Mouse (Mus musculus) limb, embryonic 10.5 days (tissue): ENCODE measurements around the gene Nod1. TPM values are rescaled to one million over a fixed set of nuclear protein-coding genes. Genes with fewer than 3 reads are reported as not detected.

Source experiments
- DNase-seq: peaks from one replicate; pipeline ENCODE4 v3.0.0-alpha.2; 2017; ENCODE audit warnings: low spot score
- H3K27ac ChIP-seq: fragments of 300-500 bp; sonication (generic); 2 replicates; pipeline ENCODE4 v1.5.1; 2016; ENCODE audit warnings: mild to moderate bottlenecking
- H3K27me3 ChIP-seq: fragments of 300-500 bp; sonication (generic); 2 replicates; pipeline ENCODE4 v1.6.1; 2016; ENCODE audit warnings: low read depth, mild to moderate bottlenecking; ENCODE audit not compliant: poor library complexity, severe bottlenecking
- H3K36me3 ChIP-seq: fragments of 300-500 bp; sonication (generic); 2 replicates; pipeline ENCODE4 v1.6.1; 2016; ENCODE audit warnings: mild to moderate bottlenecking, moderate library complexity
- H3K4me1 ChIP-seq: fragments of 300-500 bp; sonication (generic); 2 replicates; pipeline ENCODE4 v1.6.1; 2016
- H3K4me3 ChIP-seq: fragments of 300-500 bp; sonication (generic); 2 replicates; pipeline ENCODE4 v1.5.1; 2016; ENCODE audit warnings: mild to moderate bottlenecking, moderate library complexity
- H3K9me3 ChIP-seq: fragments of 300-500 bp; sonication (generic); replicated peaks from 2 replicates; pipeline ENCODE4 v1.6.1; 2016; ENCODE audit warnings: mild to moderate bottlenecking
- WGBS: fragments of 180-500 bp; shearing (Covaris S2); methylation state at CpG from one replicate; pipeline ENCODE4 v1.1.7; 2016; 5-methylcytosine and 5-hydroxymethylcytosine counted together
- polyA plus RNA-seq: library from polyadenylated mRNA; unstranded; fragments of >200 nt; fragmentation: Nextera tagmentation; extraction: Ambion mirVana; gene quantifications from 2 replicates; pipeline ENCODE4 v1.2.1, GENCODE M21; 2016

Nod1 gene
- polyA plus RNA-seq, 1 experiment from 2014 or later = 1.7 TPM

DNA sequence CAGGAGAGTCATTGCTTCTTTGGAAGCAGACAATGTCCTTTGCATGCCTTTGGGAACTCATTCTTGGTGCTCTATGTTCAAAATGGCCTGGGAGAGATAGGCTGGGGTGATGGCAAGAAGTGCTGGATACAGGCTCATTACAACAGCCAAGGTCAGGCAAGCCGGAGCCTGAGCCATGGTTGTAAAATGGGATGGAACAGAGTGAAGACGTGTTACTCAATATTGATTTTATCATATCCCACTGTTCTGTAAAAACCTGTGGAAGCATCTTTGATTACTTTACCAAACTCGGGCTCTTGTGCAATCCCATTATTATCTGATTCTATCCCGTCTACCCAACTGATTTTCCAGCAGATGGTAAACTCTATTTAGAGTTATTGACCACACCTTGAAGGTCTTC is 28.9 kb upstream of the Nod1 start:
- Histone ChIP-seq H3K36me3 (no peaks in the 10 kb centered on the region), H3K27ac (no peak overlapping the region), H3K4me1 (no peaks in the 10 kb centered on the region), H3K9me3 (no peaks in the 10 kb centered on the region), H3K27me3 (no peaks in the 10 kb centered on the region), H3K4me3 (no peak overlapping the region)
- no peak for DNase-seq
- WGBS = 88% methylated on average over 4 of the region's 4 CpGs

GRCm38 (mm10) chr6:54997726-54998125 is 25.3 kb upstream of the Nod1 start:
- 84% methylated on average over 6 of the region's 6 CpGs for WGBS
- Histone ChIP-seq H3K36me3 (no peaks in the 10 kb centered on the region), H3K27ac (no peak overlapping the region), H3K4me3 (no peak overlapping the region), H3K27me3 (no peaks in the 10 kb centered on the region), H3K9me3 (no peaks in the 10 kb centered on the region), H3K4me1 (peaks cover 5% of the 10 kb centered on the region; the same call in 1 of the 2 replicates)
- DNase-seq = no peak

GRCm38 (mm10) chr6:54996361-54996760 is 23.9 kb upstream of the Nod1 start:
- WGBS = 88% methylated on average over 3 of the region's 3 CpGs
- no peaks in the 10 kb centered on the region for H3K36me3 ChIP-seq
- H3K4me1 ChIP-seq = peaks cover 15% of the 10 kb centered on the region
- no peak for DNase-seq
- no peaks in the 10 kb centered on the region for H3K9me3 ChIP-seq
- H3K27ac ChIP-seq = no peak overlapping the region
- no peak overlapping the region for H3K4me3 ChIP-seq
- H3K27me3 ChIP-seq = no peaks in the 10 kb centered on the region

GRCm38 (mm10) chr6:54992734-54993260 is 20.4 kb upstream of the Nod1 start, which contains the start of gene Ggct:
Ggct (minus strand) TSS chr6:54992950.
- H3K4me1 ChIP-seq = peaks cover 15% of the 10 kb centered on the region
- peak; percentile 94 for DNase-seq
- H3K27ac ChIP-seq = peak within 1 kb of the TSS; percentile 73
- H3K36me3 ChIP-seq = no peaks in the 10 kb centered on the region
- under 1% methylated on average over 41 of the region's 41 CpGs for WGBS
- no peaks in the 10 kb centered on the region for H3K9me3 ChIP-seq
- peak within 1 kb of the TSS; percentile 61 for H3K4me3 ChIP-seq
- no peaks in the 10 kb centered on the region for H3K27me3 ChIP-seq

DNA sequence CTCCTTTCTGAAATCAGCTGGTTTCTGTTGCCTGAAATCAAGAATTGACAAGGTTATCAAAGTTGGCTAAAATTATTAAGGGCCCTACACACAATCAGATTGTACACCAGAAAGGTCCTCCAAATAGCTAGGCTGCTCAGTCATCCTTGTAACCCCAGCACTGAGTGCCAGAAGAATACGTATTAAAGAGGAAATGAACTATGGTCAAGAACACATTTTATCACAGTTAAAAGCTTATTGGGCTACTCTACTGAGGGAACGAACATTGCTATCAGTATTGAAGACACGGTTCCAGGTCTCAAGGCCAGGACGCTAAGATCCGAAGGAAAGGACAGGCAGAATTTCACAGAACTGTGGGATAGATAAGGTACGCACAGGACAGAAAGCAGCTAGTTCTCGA is 19.7 kb upstream of the Nod1 start:
- H3K27ac ChIP-seq = peak overlapping the region; percentile 73

DNA sequence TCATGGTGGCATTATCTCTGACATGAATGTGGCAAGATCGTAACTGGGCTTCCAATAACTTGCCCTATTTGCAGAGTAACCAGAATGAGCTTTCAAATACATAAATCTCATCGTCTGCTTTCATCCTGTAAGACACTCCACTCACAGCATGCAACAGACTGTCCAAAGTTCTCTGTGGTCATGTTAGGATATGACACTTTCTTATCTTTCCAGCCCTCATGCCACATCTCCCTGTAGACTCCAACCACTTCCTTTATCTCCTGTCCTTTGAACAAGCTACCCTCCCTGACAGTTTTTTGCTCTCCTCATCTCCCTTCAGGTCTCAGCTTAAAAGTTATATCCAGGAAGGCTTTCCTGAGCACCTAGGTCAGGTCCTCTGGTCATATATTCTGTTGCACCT is 18.8 kb upstream of the Nod1 start:
- 95% methylated on average over 2 of the region's 2 CpGs for WGBS
- H3K4me1 ChIP-seq = peaks cover 15% of the 10 kb centered on the region
- no peak for DNase-seq
- no peaks in the 10 kb centered on the region for H3K36me3 ChIP-seq
- H3K9me3 ChIP-seq = no peaks in the 10 kb centered on the region
- H3K27me3 ChIP-seq = no peaks in the 10 kb centered on the region
- no peak overlapping the region for H3K27ac ChIP-seq
- no peak overlapping the region for H3K4me3 ChIP-seq

More for the DNA sequence above, 19.7 kb upstream of the Nod1 start:
- WGBS = 11% methylated on average over 7 of the region's 7 CpGs
- H3K4me1 ChIP-seq = peaks cover 15% of the 10 kb centered on the region
- no peaks in the 10 kb centered on the region for H3K27me3 ChIP-seq
- DNase-seq = no peak
- no peaks in the 10 kb centered on the region for H3K9me3 ChIP-seq
- no peaks in the 10 kb centered on the region for H3K36me3 ChIP-seq
- peak overlapping the region; percentile 61 for H3K4me3 ChIP-seq

GRCm38 (mm10) chr6:54988141-54988540 is 15.7 kb upstream of the Nod1 start:
- no peak for DNase-seq
- Histone ChIP-seq H3K4me1 (peaks cover 12% of the 10 kb centered on the region), H3K4me3 (no peak overlapping the region), H3K27me3 (no peaks in the 10 kb centered on the region), H3K27ac (no peak overlapping the region), H3K36me3 (no peaks in the 10 kb centered on the region), H3K9me3 (no peaks in the 10 kb centered on the region)
- WGBS = 96% methylated on average over 6 of the region's 6 CpGs

- no peaks in the 10 kb centered on the region for H3K27me3 ChIP-seq
- no peak overlapping the region for H3K27ac ChIP-seq
- H3K9me3 ChIP-seq = no peaks in the 10 kb centered on the region
- no peak overlapping the region for H3K4me3 ChIP-seq
- no peaks in the 10 kb centered on the region for H3K36me3 ChIP-seq
- no peak for DNase-seq
- 92% methylated on average over 8 of the region's 8 CpGs for WGBS
- no peaks in the 10 kb centered on the region for H3K4me1 ChIP-seq
Observed at GRCm38 (mm10) chr6:54984096-54984495, 11.7 kb upstream of the Nod1 start.

DNA sequence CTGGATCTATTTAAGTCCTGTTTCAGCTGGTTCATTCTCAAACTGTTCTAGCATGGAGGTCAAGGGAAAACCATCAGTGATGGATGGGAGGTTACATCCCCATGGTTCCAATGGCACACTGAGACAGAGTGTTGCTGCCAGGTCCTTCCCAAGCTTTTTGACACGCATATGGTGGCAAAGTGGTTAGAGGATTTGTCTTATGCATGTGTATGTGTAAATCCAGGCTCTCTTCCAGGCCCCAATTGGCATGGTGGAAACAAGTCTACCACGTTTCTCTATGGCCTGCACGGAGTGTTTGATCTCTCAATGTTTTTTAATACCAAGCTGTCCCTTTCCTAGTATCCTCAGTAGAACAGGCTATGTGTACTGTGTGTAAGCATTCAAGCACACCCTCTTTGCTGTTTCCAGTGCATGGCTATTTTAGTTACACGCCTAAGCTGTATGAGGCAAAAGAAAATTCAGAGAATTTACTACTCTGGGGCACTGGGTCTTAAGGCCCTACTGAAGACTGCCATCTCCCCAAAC is 11.2 kb upstream of the Nod1 start:
- no peaks in the 10 kb centered on the region for H3K27me3 ChIP-seq
- 89% methylated on average over 4 of the region's 4 CpGs for WGBS

GRCm38 (mm10) chr6:54979426-54979825 is 7.0 kb upstream of the Nod1 start:
- no peak for DNase-seq
- H3K27me3 ChIP-seq = peaks cover 5% of the 10 kb centered on the region; the same call in 1 of the 2 replicates
- H3K4me3 ChIP-seq = no peak overlapping the region
- 95% methylated on average over 6 of the region's 6 CpGs for WGBS
- no peaks in the 10 kb centered on the region for H3K36me3 ChIP-seq
- H3K9me3 ChIP-seq = no peaks in the 10 kb centered on the region
- no peak overlapping the region for H3K27ac ChIP-seq
- no peaks in the 10 kb centered on the region for H3K4me1 ChIP-seq

More for the DNA sequence above, 11.2 kb upstream of the Nod1 start:
- Histone ChIP-seq H3K36me3 (no peaks in the 10 kb centered on the region), H3K4me3 (no peak overlapping the region), H3K4me1 (no peaks in the 10 kb centered on the region), H3K9me3 (no peaks in the 10 kb centered on the region), H3K27ac (no peak overlapping the region)
- no peak for DNase-seq

DNA sequence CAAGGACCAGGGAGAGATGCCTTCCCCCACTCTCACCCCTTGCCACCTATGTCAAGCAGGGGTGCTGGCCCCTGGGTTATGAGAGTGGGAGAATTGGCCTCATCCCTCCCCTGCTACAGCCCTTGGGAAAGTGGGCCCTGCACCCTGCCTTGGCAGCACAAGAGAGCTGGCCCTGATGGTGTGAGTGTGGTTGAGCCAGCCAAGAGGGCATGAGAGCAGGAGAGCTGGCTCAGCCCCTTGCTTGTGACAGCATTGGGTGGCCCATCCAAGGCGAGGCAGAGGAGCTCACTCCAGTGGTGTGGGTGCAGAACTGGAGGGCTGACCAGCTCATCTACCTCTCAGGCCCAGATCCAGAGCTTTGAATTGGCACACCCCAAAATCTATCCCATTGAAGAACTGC is 3.2 kb upstream of the Nod1 start:
- Histone ChIP-seq H3K9me3 (no peaks in the 10 kb centered on the region), H3K4me1 (0 out of 2 replicates have a peak, but pooled peaks cover 8% of the 10 kb centered on the region), H3K27me3 (peaks cover 32% of the 10 kb centered on the region), H3K36me3 (no peaks in the 10 kb centered on the region), H3K4me3 (no peak overlapping the region), H3K27ac (no peak overlapping the region)
- no peak for DNase-seq
- 82% methylated on average over 1 of the region's 1 CpGs for WGBS

DNA sequence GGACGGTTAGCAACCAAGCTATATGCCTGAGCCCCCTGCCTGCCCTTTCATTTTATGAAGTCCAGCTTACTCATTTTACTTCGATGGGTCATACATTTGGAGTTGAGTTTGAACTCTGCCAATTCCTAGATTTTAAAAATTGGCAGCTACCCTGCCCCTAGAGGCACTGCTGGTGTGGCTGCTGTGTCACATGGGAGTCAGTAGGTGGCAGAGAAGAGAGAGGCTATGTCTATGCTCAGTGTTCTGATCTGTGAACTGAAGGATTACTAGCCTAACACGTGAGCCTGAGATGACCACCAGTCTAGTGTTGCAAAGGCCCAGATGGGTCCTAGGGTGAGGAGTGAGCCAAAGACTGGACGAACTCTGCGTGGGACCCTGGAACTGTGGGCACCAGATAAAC is 2.1 kb upstream of the Nod1 start:
- no peak for DNase-seq
- WGBS = 66% methylated on average over 5 of the region's 5 CpGs
- Histone ChIP-seq H3K27ac (no peak overlapping the region), H3K36me3 (no peaks in the 10 kb centered on the region), H3K9me3 (no peaks in the 10 kb centered on the region), H3K4me3 (no peak overlapping the region), H3K27me3 (peaks cover 37% of the 10 kb centered on the region), H3K4me1 (0 out of 2 replicates have a peak, but pooled peaks cover 8% of the 10 kb centered on the region)

GRCm38 (mm10) chr6:54972929-54973211 is 458 bp upstream of the Nod1 start:
- H3K27me3 ChIP-seq = peaks cover 44% of the 10 kb centered on the region
- no peak for DNase-seq
- no peaks in the 10 kb centered on the region for H3K9me3 ChIP-seq
- WGBS = 18% methylated on average over 5 of the region's 5 CpGs
- H3K4me3 ChIP-seq = peak overlapping the region; percentile 69
- no peak overlapping the region for H3K27ac ChIP-seq
- H3K36me3 ChIP-seq = no peaks in the 10 kb centered on the region
- 0 out of 2 replicates have a peak, but pooled peaks cover 9% of the 10 kb centered on the region for H3K4me1 ChIP-seq

- WGBS = 17% methylated on average over 8 of the region's 8 CpGs
- Histone ChIP-seq H3K36me3 (no peaks in the 10 kb centered on the region), H3K4me3 (peak overlapping the region; percentile 69), H3K9me3 (no peaks in the 10 kb centered on the region), H3K4me1 (0 out of 2 replicates have a peak, but pooled peaks cover 14% of the 10 kb centered on the region), H3K27ac (peak overlapping the region; percentile 83), H3K27me3 (peaks cover 48% of the 10 kb centered on the region)
- DNase-seq = peak; percentile 36
Observed at GRCm38 (mm10) chr6:54971731-54972110, 691 bp downstream of the Nod1 start.
